Mouse (Mus musculus) stomach, postnatal 0 days (tissue): Measurements from ENCODE around the gene Gpr83.

Experiments
- CTCF ChIP-seq: IDR thresholded peaks from 2 replicates; pipeline ENCODE4 v1.5.1; 2016; ENCODE audit warnings: antibody characterized with exemption, low read depth, mild to moderate bottlenecking, moderate library complexity
- EP300 ChIP-seq: optimal IDR thresholded peaks from 2 replicates; pipeline ENCODE3; 2016; ENCODE audit warnings: antibody characterized with exemption

- no peak for TF ChIP-seq CTCF
- TF ChIP-seq EP300 = no peak
These were observed 41.7 kb downstream of the Gpr83 start for GRCm38 (mm10) chr9:14901757-14902156.
